Mouse (Mus musculus): Measurements from ENCODE around the gene Fkbp11. TPM values are rescaled to one million over a fixed set of nuclear protein-coding genes. Genes with fewer than 3 reads are reported as not detected.

Gene Fkbp11
- total RNA-seq, 1 experiment from 2014 or later: 16.9 TPM

DNA sequence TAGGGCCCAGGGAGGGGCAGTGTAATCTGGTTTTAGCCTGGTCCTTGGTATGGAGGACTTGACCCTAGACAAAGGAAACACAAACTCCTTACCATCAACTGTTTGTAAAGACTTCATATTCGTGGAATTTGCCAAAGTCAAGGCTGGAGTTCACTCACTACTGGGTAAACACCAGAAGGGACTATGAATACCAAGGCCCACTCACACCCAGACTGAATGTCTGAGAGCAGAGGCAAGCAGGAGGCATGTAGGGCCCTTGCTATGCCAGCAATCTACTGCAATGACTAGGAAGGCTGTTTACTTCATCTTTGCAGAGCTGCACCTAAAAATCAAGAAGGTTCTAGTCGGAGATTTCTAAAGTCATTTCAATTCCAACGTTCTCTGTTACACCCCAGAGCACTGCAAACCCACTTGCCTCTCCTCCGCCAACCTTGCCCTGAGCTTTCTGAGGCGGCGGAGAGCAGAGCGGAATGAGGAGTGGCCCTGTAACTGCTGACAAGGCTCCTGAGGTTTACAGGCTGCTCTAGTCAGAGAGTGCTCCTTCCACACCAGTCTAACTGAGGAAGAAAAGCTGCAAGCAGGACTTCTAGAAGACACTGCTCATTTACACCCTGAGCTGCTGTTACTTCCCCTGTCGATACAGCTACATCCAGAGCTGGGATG is 14.9 kb upstream of the Fkbp11 start:
- ATAC-seq (replicated peaks; ENCODE audit: low read depth, poor library complexity, severe bottlenecking): no peak

DNA sequence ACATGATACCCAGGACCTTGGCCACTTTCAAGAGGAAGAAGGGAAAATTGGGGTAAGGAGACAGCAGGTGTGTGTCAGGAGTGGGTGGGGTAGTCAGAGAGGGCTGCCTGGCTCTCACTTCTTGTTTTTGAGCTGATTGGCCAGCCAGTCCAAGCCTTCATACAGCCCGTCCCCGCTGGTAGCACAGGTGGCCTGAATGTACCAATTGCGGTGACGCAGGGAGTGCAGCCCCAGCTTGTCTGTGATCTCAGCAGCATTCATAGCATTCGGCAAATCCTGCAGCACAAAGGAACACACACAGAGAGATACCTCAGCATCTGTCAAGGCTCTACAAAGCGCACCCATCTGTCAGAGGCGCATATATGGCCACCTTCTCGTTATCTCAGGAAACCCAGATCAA is 12.2 kb upstream of the Fkbp11 start:
- ATAC-seq (replicated peaks; ENCODE audit: low read depth, poor library complexity, severe bottlenecking): no peak

DNA sequence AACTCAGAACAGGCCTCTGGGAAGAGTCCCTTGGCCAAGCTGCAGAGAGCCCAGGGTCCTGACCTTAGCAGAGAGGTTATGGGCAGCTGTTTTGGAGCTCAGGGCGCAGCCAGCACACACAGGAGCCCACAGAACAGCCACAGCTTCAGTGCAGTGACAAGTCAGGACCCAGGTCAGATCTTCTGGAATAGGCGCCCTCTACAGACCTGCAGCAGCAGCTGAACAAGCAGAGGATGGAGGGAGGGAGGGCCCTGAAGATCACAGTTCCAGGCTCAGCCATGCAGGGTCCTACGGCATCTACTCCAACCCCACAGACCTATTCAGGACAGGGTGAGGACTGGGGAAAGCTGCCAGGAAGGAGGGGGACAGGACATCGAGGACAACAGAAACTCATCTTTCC is 10.8 kb upstream of the Fkbp11 start:
- 0 out of 2 replicates have a peak, but pooled peaks have one; percentile 36 for ATAC-seq (replicated peaks; ENCODE audit: low read depth, poor library complexity, severe bottlenecking)

- ATAC-seq (replicated peaks; ENCODE audit: low read depth, poor library complexity, severe bottlenecking): 0 out of 2 replicates have a peak, but pooled peaks have one; percentile 29
Measured at GRCm38 (mm10) chr15:98737881-98738280, 9.9 kb upstream of the Fkbp11 start.

DNA sequence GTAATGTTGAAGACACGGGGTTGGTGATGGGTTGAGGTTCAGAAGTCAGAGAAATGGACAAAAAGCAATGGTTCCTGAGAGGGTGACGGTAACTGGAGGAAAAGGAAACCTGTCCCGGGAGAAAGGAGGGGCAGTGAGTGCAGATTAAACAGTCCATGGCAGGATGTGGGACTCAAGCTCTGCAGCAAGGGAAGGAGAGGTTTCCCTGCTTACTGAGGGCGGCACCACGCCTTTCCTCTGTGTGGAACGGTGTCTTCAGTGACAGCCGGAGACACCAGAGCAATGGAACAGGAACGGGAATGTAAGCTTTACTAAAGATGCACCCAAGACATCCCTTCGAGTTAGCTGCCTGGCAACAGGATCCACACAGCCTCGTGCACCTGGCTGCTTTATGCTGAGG is 8.5 kb upstream of the Fkbp11 start:
- ATAC-seq (replicated peaks; ENCODE audit: low read depth, poor library complexity, severe bottlenecking): no peak

- ATAC-seq (replicated peaks; ENCODE audit: low read depth, poor library complexity, severe bottlenecking): no peak
Measured at GRCm38 (mm10) chr15:98733976-98734566, 6.1 kb upstream of the Fkbp11 start.

- no peak for ATAC-seq (replicated peaks; ENCODE audit: low read depth, poor library complexity, severe bottlenecking)
Measured at GRCm38 (mm10) chr15:98733370-98733769, 5.4 kb upstream of the Fkbp11 start.

- ATAC-seq (replicated peaks; ENCODE audit: low read depth, poor library complexity, severe bottlenecking): no peak
Measured at GRCm38 (mm10) chr15:98732006-98732531, 4.1 kb upstream of the Fkbp11 start.

DNA sequence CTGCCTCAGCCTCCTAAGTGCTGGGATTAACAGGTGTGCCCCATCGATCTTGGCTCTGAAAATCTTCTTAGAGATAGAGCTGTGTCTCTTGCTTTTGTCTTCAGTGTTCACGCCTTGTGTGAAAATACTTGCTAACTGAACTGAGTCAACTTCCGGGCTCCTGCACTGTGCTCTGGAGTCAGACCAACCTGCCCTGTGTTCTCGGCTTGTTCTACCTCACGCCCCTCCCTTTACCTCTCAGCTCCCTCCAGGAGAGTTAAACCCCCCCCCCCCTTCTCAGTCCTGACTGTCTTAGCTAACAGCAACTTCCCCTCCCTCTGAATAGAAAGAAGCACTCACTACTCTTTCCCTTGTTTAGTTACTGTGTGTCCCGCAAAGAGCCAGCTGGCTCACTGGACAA is 2.8 kb upstream of the Fkbp11 start:
- ATAC-seq (replicated peaks; ENCODE audit: low read depth, poor library complexity, severe bottlenecking): no peak

DNA sequence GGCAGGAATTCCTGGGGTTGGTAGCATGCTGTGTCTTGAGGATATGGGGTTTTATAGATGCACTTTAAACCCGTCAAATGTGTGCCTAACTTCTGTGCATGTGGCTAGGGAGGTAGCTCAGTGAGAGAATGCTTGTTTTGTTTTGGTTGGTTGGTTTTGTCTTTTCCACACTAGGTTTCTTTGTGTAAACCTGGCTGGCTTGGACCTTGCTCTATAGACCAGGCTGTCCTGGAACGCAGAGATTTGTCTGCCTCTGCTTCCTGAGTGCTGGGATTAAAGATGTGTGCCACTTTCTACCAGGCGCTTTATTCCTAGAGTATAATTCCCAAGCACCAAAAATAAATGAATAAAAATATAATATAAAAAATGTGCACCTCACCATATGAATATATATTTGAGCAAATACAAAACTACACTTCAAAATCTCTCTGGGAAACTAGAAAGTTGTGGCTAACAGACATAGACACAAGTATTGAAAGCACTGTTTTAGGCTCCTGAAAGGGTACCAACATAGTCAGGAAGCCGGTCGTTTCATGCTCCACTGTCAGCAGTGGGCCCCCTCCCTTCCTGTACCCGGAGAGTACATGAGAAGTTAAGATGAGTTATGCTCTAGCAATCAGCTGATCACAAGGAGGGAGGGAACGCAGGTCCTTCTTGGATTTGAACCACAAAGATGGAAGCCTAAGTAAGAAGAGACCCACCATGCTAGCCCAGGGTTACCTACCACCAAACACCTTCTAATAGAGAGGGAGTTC is 2.0 kb upstream of the Fkbp11 start:
- no peak for ATAC-seq (replicated peaks; ENCODE audit: low read depth, poor library complexity, severe bottlenecking)

GRCm38 (mm10) chr15:98728366-98728765 is 368 bp upstream of the Fkbp11 start:
- no peak for ATAC-seq (replicated peaks; ENCODE audit: low read depth, poor library complexity, severe bottlenecking)

DNA sequence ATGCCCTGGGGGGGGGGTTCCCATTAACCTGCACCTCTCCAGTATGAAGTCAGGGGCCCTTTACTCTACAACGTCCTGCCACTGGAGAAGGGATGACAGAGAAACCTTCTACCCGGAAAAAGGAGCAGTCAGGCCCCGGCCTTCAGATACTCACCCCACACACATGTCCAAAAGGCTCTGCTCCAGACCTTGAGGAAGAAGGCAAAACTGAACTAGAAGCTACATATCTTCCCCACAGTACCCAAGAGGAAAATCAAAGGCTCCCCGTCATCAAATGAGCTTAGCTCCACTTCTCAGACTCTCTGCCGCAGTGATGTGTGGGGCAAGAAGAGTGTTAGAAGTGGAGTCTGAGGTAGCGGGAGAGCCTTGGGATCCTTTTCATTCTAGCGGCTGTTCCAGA is 1.3 kb downstream of the Fkbp11 start:
- no peak for ATAC-seq (replicated peaks; ENCODE audit: low read depth, poor library complexity, severe bottlenecking)

DNA sequence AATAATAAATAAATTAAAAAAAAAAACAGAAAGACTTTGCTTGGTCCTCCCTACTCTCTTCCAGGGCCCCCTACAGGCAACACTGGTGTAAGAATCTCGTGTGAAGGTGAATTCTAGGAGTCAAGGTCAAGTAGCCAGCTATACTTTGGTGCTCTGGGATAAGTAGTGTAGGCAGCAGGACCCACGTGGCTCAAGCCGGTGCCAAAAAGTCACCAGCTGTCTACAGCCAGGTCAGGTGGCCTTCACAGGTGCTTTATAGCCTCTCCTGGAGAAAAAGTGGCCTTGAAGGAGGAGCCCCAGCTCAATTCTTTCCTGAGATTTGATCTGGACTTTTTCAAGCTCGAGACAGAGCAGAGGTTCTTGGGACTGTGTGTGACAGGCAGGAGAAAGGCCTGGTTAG is 1.9 kb downstream of the Fkbp11 start:
- no peak for ATAC-seq (replicated peaks; ENCODE audit: low read depth, poor library complexity, severe bottlenecking)

DNA sequence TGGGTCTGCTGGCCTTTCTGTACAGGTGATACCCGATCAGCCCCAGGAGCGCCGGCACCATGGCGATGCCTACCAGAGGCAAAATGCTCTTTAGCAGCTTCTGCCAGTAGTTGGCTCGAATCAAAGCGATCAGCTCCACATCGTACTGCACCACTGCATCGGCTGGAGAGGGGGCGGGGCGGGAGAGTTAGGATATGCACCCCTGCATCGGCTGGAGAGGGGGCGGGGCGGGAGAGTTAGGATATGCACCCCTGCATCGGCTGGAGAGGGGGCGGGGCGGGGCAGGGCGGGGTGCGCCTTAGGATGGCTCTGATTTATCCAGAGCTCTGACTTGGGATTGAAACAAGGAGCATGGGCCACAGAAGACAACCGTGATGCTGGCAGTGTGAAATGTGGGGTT is 3.6 kb downstream of the Fkbp11 start:
- no peak for ATAC-seq (replicated peaks; ENCODE audit: low read depth, poor library complexity, severe bottlenecking)

GRCm38 (mm10) chr15:98722854-98723253 is 5.1 kb downstream of the Fkbp11 start:
- ATAC-seq (replicated peaks; ENCODE audit: low read depth, poor library complexity, severe bottlenecking): peak; percentile 77

- no peak for ATAC-seq (replicated peaks; ENCODE audit: low read depth, poor library complexity, severe bottlenecking)
Measured at GRCm38 (mm10) chr15:98722191-98722590, 5.8 kb downstream of the Fkbp11 start.

DNA sequence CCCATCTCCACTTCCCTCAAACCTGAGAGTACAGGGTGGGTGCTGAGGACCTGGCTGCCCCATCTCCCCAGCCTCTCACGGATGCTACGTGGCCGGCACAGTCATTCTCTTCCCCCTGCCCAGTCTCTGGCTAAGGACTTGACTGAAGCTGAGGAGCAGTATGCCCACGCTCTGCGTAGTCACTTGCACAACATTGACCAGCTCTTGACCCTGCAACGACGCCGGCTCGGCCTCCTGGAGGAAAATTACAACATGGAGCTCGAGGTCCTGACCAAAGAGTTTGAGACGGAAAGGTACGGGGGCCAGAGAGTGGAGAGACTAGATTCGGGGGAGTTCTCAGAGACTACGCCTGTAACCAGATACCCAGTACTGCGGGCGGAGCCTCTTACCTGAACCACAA is 10.7 kb downstream of the Fkbp11 start:
- no peak for ATAC-seq (replicated peaks; ENCODE audit: low read depth, poor library complexity, severe bottlenecking)

DNA sequence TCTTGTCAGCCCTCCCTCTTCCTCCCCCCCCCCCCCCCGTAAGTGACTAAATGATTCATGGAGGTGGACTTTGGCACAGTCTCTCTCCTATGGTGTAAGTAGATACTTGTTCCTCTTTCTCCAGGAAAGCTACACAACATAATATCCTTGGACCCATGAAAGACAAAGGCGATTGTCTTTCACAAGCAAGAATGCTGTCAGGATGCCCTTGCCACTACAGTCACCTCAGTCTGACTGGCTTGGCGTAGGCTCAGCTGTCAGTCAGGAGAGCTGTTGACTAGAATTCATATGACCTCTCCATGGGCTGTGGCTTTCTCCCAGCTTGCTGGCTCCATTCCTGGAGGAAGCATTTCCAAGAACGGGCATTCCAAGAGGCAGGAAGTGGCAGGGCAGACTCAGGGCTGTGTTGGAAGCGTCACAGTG is 13.8 kb downstream of the Fkbp11 start:
- ATAC-seq (replicated peaks; ENCODE audit: low read depth, poor library complexity, severe bottlenecking): no peak

DNA sequence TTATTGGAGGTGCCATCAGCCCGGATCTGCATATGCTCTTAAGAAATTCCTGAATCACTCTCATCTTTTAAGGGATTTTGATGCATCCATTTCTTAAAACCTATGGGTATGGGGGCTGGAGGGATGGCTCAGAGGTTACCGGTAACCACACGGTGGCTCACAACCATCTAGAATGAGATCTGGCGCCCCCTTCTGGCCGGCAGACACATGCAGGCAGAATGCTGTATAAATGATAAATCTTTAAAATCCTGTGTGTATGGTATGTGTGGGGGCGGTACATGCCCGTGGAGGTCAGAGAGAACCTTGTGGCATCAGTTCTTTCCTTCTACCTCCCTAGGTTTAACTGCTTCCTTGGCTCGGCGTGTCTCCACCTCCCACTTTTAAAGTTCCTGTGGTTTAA is 17.6 kb downstream of the Fkbp11 start:
- peak; percentile 73 for ATAC-seq (replicated peaks; ENCODE audit: low read depth, poor library complexity, severe bottlenecking)

DNA sequence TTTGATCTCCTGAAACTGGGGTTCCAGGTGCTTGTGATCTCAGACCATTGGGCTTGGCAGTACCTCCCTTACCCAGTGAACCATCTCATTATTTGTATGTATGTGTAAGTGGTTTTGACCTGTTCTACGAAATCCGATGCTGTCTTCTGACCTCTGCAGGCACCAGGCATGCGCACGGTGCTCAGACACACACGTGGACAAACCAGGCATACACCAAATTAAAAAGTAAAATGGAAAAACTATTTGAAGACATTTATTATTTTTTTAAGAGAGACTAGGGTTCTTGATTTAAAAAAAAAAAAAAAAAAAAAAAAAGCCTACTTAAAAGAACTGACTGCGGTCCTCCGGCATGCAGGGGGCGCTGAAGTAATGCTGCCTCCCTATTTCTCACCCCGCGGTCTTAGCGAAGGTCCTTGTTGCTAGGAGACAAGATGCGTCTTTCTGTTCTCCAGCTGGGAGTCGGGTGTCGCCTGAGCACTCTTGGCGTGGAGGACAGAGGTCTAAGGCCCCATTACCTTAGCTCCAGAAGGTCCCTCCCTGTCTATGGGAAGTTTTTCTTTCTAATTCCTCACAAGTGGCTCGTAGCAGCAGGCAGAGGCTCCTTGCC is 20.1 kb downstream of the Fkbp11 start, which contains the start of gene Ccdc65:
Ccdc65 (plus strand) TSS at position 442 of the 607 bp plus-strand sequence.
- peak; percentile 90 for ATAC-seq (replicated peaks; ENCODE audit: low read depth, poor library complexity, severe bottlenecking)

DNA sequence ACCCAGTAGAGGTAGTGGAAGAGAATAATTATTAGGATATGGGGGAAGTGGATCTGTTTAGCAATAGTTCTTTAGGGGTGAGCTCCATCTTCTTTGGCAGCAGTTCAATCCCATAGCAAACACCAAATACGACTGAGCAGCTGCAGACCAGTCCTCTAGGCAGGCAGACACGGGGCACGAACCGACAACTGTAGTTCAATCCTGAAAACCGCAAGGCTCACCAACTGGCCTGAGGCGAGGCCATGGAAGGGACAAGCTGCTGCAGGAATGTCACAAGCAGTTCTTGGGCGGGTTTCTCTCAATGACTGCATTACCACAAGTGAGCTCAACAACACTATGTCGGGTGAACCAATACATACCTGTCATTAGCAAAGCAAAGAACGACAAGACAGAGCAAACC is 23.7 kb downstream of the Fkbp11 start:
- ATAC-seq (replicated peaks; ENCODE audit: low read depth, poor library complexity, severe bottlenecking): no peak
